Mouse (Mus musculus) ES-Bruce4 (cell line): Measurements from ENCODE around the gene Scgb1b7. TPM values are rescaled to one million over a fixed set of nuclear protein-coding genes. Genes with fewer than 3 reads are reported as not detected.
"Not testable (repeated sequence)": the region's sequence is repeated elsewhere in the genome, so short reads cannot be mapped to it uniquely, and the experiment has no call there.

Source experiments
- H3K27ac ChIP-seq: 2 replicates; pipeline ENCODE4 v1.5.1; 2012; ENCODE audit warnings: low read length, inconsistent platforms; ENCODE audit not compliant: insufficient read depth
- H3K27me3 ChIP-seq: 2 replicates; pipeline ENCODE4 v1.6.1; 2012; ENCODE audit warnings: mild to moderate bottlenecking, low read length, inconsistent platforms; ENCODE audit not compliant: control insufficient read depth, poor library complexity, insufficient read depth, severe bottlenecking
- H3K36me3 ChIP-seq: 2 replicates; pipeline ENCODE4 v1.6.1; 2012; ENCODE audit warnings: inconsistent platforms, mild to moderate bottlenecking, low read length, moderate library complexity; ENCODE audit not compliant: control insufficient read depth, poor library complexity, insufficient read depth, severe bottlenecking
- H3K4me1 ChIP-seq: one replicate; pipeline ENCODE4 v1.8.1; 2011; ENCODE audit warnings: low read length; ENCODE audit not compliant: control insufficient read depth, insufficient read depth
- H3K4me3 ChIP-seq: 2 replicates; pipeline ENCODE4 v1.5.1; 2011; ENCODE audit warnings: low read depth, mild to moderate bottlenecking, low read length
- H3K9ac ChIP-seq: 2 replicates; pipeline ENCODE4 v1.6.1; 2012; ENCODE audit warnings: low read depth, mild to moderate bottlenecking, inconsistent platforms; ENCODE audit not compliant: poor library complexity, severe bottlenecking
- H3K9me3 ChIP-seq: replicated peaks from 2 replicates; pipeline ENCODE4 v1.6.1; 2012; ENCODE audit warnings: mild to moderate bottlenecking, low read length, inconsistent platforms; ENCODE audit not compliant: control insufficient read depth, poor library complexity, insufficient read depth, severe bottlenecking
- polyA plus RNA-seq: library from polyadenylated mRNA; stranded (reverse); fragments of >200 nt; gene quantifications from 2 replicates; pipeline ENCODE4 v1.2.4, GENCODE M21; 2011; ENCODE audit warnings: low read depth; ENCODE audit not compliant: missing spikeins, insufficient read depth, insufficient read length

The Scgb1b7 gene
- not detected in 2 replicates for polyA plus RNA-seq

- not testable (repeated sequence) for H3K4me1 ChIP-seq, H3K4me3 ChIP-seq, H3K9me3 ChIP-seq, H3K27ac ChIP-seq, H3K9ac ChIP-seq, H3K36me3 ChIP-seq, H3K27me3 ChIP-seq
Observed at GRCm38 (mm10) chr7:31712365-31712764, at the start of gene Scgb1b7. Scgb1b7 (plus strand) TSS chr7:31712665.

- not testable (repeated sequence) for H3K27me3 ChIP-seq, H3K36me3 ChIP-seq, H3K4me3 ChIP-seq, H3K9me3 ChIP-seq, H3K4me1 ChIP-seq, H3K9ac ChIP-seq, H3K27ac ChIP-seq
Observed at GRCm38 (mm10) chr7:31705657-31706056, 6.8 kb upstream of the Scgb1b7 start, which contains the start of gene Scgb2b7. Scgb2b7 (minus strand) TSS chr7:31705757.

Other genes with a start within 250 kb of the Scgb1b7 start
- gene Scgb2b7, start 6.9 kb upstream of the Scgb1b7 start, polyA plus RNA-seq, result not detected in 2 replicates